Mouse (Mus musculus): ENCODE measurements around the gene Slc36a1.

DNA sequence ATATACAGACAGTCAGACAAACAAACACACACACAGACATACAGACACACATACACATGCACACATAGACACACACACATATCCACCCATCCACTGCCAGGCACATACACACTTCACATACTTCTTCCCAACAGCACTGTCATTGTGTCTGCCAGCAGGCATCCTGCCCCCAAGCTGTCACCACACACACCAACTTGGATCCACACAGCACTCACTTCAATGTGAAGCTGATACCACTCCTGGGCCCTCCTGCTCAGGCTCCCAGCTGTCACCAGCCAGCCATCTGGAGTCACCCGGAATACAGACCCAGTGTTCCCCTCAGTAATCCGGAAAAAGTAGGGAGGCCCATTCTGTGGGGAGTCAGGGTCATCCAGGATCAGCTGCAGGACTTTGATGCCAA is 61.5 kb downstream of the Slc36a1 start:
- TF ChIP-seq CTCF (IDR thresholded peaks at IDR 0.05; ENCODE audit: borderline replicate concordance, extremely low read depth, insufficient read depth, insufficient read length) = no peak
- no peak for TF ChIP-seq POLR2A (IDR thresholded peaks at IDR 0.05; ENCODE audit: borderline replicate concordance, extremely low read depth, insufficient read depth, insufficient read length, poor library complexity, severe bottlenecking)

Data from brain, embryonic 14.5 days (tissue).